8 mouse cellular contexts compared by ENCODE assay signal in the genomic region with DNA sequence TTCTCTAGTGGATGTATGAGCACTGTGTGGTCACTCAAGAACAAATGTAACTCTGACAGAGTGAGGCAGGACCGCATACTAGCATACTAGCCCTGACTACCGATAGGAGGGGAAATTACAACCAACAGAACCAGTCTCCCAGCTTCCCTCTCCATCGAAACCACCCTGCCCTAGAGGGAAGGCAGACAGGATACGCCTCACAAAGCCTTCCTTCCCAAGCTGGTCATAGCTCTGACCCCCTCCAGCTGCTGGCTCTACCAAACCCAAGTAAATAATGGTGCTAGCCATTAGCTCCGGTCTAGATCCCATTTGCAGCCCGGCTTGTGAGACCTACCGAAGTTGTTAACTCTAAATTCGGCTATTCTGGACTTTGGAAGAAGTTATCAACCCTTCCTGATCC. TPM values are rescaled to one million over a fixed set of nuclear protein-coding genes. Genes with fewer than 3 reads are reported as not detected.
DNase-seq lines count a peak whose midpoint lies in the region; ATAC-seq and TF ChIP-seq lines count a peak whose summit lies in the region.

No protein-coding gene starts in this region.

- TF ChIP-seq EP300 in heart, adult 2 months (IDR thresholded peaks at IDR 0.05; ENCODE audit: insufficient read depth, low read depth, low read length) = no peak

- ATAC-seq in embryonic facial prominence, embryonic 11.5 days (replicated peaks; ENCODE audit: insufficient number of reproducible peaks, low FRiP score, low TSS enrichment, low read depth) = no peak
- no peak for ATAC-seq in hindbrain, embryonic 13.5 days (ENCODE audit: low FRiP score)

- no peaks in the 10 kb centered on the region for H3K27me3 ChIP-seq in heart, adult 2 months (ENCODE audit: control insufficient read depth, insufficient read depth, low read length)
- no peaks in the 10 kb centered on the region for H3K27me3 ChIP-seq in embryonic facial prominence, embryonic 11.5 days (ENCODE audit: control insufficient read depth, insufficient read depth, low read length)
- no peaks in the 10 kb centered on the region for H3K27me3 ChIP-seq in hindbrain, embryonic 13.5 days

- TF ChIP-seq CTCF in heart, adult 2 months (IDR thresholded peaks at IDR 0.05) = peak; percentile 28; the same call in 1 of the 2 replicates

- peaks cover 28% of the 10 kb centered on the region for H3K4me1 ChIP-seq in heart, adult 2 months (ENCODE audit: control insufficient read depth, insufficient read depth, low read length)
- 0 out of 2 replicates have a peak, but pooled peaks cover 8% of the 10 kb centered on the region for H3K4me1 ChIP-seq in embryonic facial prominence, embryonic 11.5 days (ENCODE audit: control insufficient read depth, insufficient read depth, low read length)
- H3K4me1 ChIP-seq in hindbrain, embryonic 13.5 days (replicated peaks) = peaks cover 49% of the 10 kb centered on the region

- H3K79me2 ChIP-seq in heart, adult 2 months (replicated peaks; ENCODE audit: control insufficient read depth, insufficient read depth, low read length) = peaks cover 14% of the 10 kb centered on the region

- no peak for DNase-seq in heart, adult 2 months
- no peak for DNase-seq in heart, postnatal 14 days
- peak; percentile 24 for DNase-seq in embryonic facial prominence, embryonic 11.5 days (ENCODE audit: low spot score)
- DNase-seq in lung, postnatal 36 days = peak; percentile 26
- no peak for DNase-seq in left cerebral cortex, adult 18-20 months (ENCODE audit: low spot score in 2 of 2)
- no peak for DNase-seq in adrenal gland, postnatal 36 days
- DNase-seq in spleen, postnatal 36 days (ENCODE audit: low spot score in 2 of 2) = no peak

- no peak for TF ChIP-seq POLR2A in heart, adult 2 months (IDR thresholded peaks at IDR 0.05; ENCODE audit: insufficient read depth, low read depth, low read length)

- no peak overlapping the region; the same call in 1 of the 2 replicates for H3K27ac ChIP-seq in heart, adult 2 months
- no peak overlapping the region for H3K27ac ChIP-seq in embryonic facial prominence, embryonic 11.5 days (replicated peaks; ENCODE audit: low read depth, low read length)
- no peak overlapping the region; the same call in 1 of the 2 replicates for H3K27ac ChIP-seq in hindbrain, embryonic 13.5 days

- H3K36me3 ChIP-seq in heart, adult 2 months (ENCODE audit: control insufficient read depth, insufficient read depth, low read length) = peaks cover 8% of the 10 kb centered on the region
- H3K36me3 ChIP-seq in embryonic facial prominence, embryonic 11.5 days (replicated peaks; ENCODE audit: control insufficient read depth, insufficient read depth, low read depth, low read length) = no peaks in the 10 kb centered on the region
- H3K36me3 ChIP-seq in hindbrain, embryonic 13.5 days = no peaks in the 10 kb centered on the region

- peak overlapping the region; percentile 68 for H3K4me2 ChIP-seq in embryonic facial prominence, embryonic 11.5 days (ENCODE audit: low read depth, low read length)
- peak overlapping the region; percentile 99 for H3K4me2 ChIP-seq in hindbrain, embryonic 13.5 days

- intact Hi-C loops in heart, adult 2 months (cut with DNase I) = loop anchor here (5.0 kb wide), 2 partner anchors 94 to 96 kb away; a partner anchor contains a TSS
- intact Hi-C loops in heart, postnatal 14 days (cut with DNase I) = loop anchor here (5.0 kb wide), 2 partner anchors 34 to 49 kb away; no protein-coding TSS in a partner anchor

- H3K4me3 ChIP-seq in heart, adult 2 months = peak overlapping the region; percentile 87
- peak overlapping the region; percentile 99 for H3K4me3 ChIP-seq in embryonic facial prominence, embryonic 11.5 days (ENCODE audit: low read depth, low read length)
- peak overlapping the region; percentile 99 for H3K4me3 ChIP-seq in hindbrain, embryonic 13.5 days

- no peaks in the 10 kb centered on the region for H3K9me3 ChIP-seq in embryonic facial prominence, embryonic 11.5 days (replicated peaks; ENCODE audit: control insufficient read depth, low read length)
- no peaks in the 10 kb centered on the region for H3K9me3 ChIP-seq in hindbrain, embryonic 13.5 days

- peak overlapping the region; percentile 38 for H3K9ac ChIP-seq in heart, adult 2 months (ENCODE audit: low read depth, low read length)
- H3K9ac ChIP-seq in embryonic facial prominence, embryonic 11.5 days (replicated peaks; ENCODE audit: low read length) = peak overlapping the region; percentile 26
- H3K9ac ChIP-seq in hindbrain, embryonic 13.5 days = peak overlapping the region; percentile 98

- 6% methylated on average over 8 of the region's 8 CpGs for WGBS in heart, adult 2 months
- WGBS in embryonic facial prominence, embryonic 11.5 days = 24% methylated on average over 8 of the region's 8 CpGs
- WGBS in hindbrain, embryonic 13.5 days = 22% methylated on average over 8 of the region's 8 CpGs

RNA-seq across cellular contexts. Expression of a gene that starts 55.5 kb away (rescaled TPM):
- total RNA-seq in heart, adult 2 months (2021) = not detected
- 0.39 TPM in 1 of 2 replicates, not detected in the other for polyA plus RNA-seq in heart, adult 2 months (2012; rRNA removed)
- not detected for total RNA-seq in heart, postnatal 14 days (2021)
- polyA plus RNA-seq in embryonic facial prominence, embryonic 11.5 days (2014; fragmentation: Nextera tagmentation; extraction: Ambion mirVana) = not detected in 2 replicates
- not detected in 2 replicates for polyA plus RNA-seq in hindbrain, embryonic 13.5 days (2015; fragmentation: Nextera tagmentation; extraction: Ambion mirVana)
- total RNA-seq in left cerebral cortex, adult 18-20 months (2021) = not detected
- total RNA-seq in adrenal gland, postnatal 36 days (2021) = not detected

RNA-seq across cellular contexts. Expression of a gene that starts 56.1 kb away (rescaled TPM):
- 10 to 100 TPM; 45.6 to 49.0 TPM for total RNA-seq in heart, adult 2 months (2021)
- 19.4 and 30.7 TPM in 2 replicates for polyA plus RNA-seq in heart, adult 2 months (2012; rRNA removed)
- total RNA-seq in heart, postnatal 14 days (2021) = 10 to 100 TPM; 61.9 to 65.0 TPM
- 34.9 and 40.2 TPM in 2 replicates for polyA plus RNA-seq in embryonic facial prominence, embryonic 11.5 days (2014; fragmentation: Nextera tagmentation; extraction: Ambion mirVana)
- polyA plus RNA-seq in hindbrain, embryonic 13.5 days (2015; fragmentation: Nextera tagmentation; extraction: Ambion mirVana) = 27.8 and 34.1 TPM in 2 replicates
- 100 to 1,000 TPM; 160 to 165 TPM for total RNA-seq in left cerebral cortex, adult 18-20 months (2021)
- 100 to 1,000 TPM; 106 to 111 TPM for total RNA-seq in adrenal gland, postnatal 36 days (2021)

Comparison
In these comparisons a context has a peak if more than half of its experiments do, and no peak if none do; other contexts are left out.
1. DNase-seq: peak in embryonic facial prominence, embryonic 11.5 days (single experiment) and lung, postnatal 36 days (single experiment); none in heart, adult 2 months (0 of 2), heart, postnatal 14 days (0 of 2), left cerebral cortex, adult 18-20 months (0 of 2), adrenal gland, postnatal 36 days (0 of 2) and spleen, postnatal 36 days (0 of 2).
2. H3K9ac ChIP-seq: peak in every context shown above with its lines; median percentile 98 in hindbrain, embryonic 13.5 days; 38 in heart, adult 2 months; 26 in embryonic facial prominence, embryonic 11.5 days.
3. Peak in every context shown above with its lines, with median percentiles within 50 percentile points of each other: H3K4me3 ChIP-seq.